Mouse (Mus musculus): ENCODE results near the gene Pifo. TPM values are rescaled to one million over a fixed set of nuclear protein-coding genes. Genes with fewer than 3 reads are reported as not detected.

Pifo gene
- total RNA-seq, 2 experiments from 2014 or later, result 0.84 TPM; not detected in 1

DNA sequence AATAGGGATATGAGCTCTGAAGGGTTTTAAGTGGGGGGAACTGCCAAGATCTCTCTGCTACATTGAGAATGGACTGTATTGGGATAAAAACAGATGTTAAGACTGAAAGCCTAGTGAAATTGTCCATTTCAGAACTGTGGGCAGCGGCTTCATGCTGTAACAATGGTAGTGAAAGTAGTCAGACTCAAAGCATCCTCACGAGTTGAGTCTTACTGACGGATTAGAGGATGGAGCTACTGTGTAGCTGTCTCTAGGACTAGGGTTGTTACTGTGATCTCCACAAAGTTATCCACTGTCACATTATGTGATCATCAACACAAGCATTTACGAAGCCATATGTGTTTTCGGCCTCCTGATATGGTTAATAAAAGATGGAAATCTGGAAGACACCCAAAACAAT is 56.2 kb downstream of the Pifo start:
- no peak for DNase-seq (ENCODE audit: low spot score in 2 of 2)

DNA sequence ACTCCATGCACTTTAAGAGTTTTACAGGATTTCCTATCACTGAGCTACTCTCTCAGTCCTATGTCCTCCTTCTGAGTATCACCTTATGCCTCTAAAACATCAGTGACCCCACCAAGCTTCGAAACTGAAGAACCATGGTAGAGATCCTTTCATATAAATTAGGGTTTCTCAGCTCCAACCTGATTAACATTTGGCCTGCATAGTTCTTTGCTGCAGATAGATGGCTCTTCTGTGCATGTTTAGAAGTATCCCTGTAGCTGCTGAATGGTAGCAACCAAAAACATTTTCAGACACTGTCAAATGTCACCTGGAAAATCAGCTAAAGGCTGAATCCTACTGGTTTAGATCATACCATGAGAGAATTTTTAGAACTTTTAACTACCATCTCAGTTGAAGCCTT is 57.2 kb downstream of the Pifo start:
- DNase-seq (ENCODE audit: low spot score in 2 of 2), result no peak

DNA sequence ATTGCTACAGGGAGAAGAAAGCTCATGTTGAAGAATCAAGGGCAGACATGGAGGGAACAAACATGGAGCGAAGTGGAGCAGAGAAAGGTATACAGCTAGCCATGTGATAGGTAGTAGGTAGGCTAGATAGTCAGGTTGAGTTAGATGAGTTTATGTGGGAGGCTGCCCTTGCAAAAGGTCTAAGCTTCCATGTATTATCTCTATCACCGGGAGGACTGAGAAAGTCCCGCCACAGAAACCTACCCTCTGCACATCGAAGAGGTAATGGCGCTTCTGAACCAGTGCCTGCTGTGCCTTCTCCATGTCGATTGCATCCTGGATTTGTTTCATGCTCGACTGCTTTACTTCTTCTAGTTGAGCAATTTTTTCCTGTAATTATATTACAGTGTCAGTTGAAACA is 63.1 kb downstream of the Pifo start:
- no peak for DNase-seq (ENCODE audit: low spot score in 2 of 2)

Other genes starting within 250 kb of the Pifo start
- gene Rap1a, start 213.3 kb downstream of the Pifo start, total RNA-seq (2021), result 10 to 100 TPM; 80.5 to 96.2 TPM
- gene Adora3, start 143.8 kb downstream of the Pifo start, total RNA-seq (2021), result 1 to 10 TPM; 1.1 to 1.4 TPM
- under 1 TPM in 1 of 2 experiments, not detected in 1; 0.51 TPM for gene Tmigd3, start 143.7 kb downstream of the Pifo start, total RNA-seq (2021)
- gene I830077J02Rik, start 82.0 kb downstream of the Pifo start, total RNA-seq (2021), result 1 to 10 TPM in 1 of 2 experiments, under 1 TPM in 1; 0.28 to 1.0 TPM
- gene Wdr77, start 55.3 kb downstream of the Pifo start, total RNA-seq (2021), result 10 to 100 TPM; 44.1 to 51.2 TPM
- gene Atp5f1, start 54.5 kb downstream of the Pifo start, total RNA-seq (2021), result 100 to 1,000 TPM; 250 to 254 TPM
- 1 to 10 TPM; 2.0 to 2.7 TPM for gene Ovgp1, start 40.9 kb downstream of the Pifo start, total RNA-seq (2021)
- not detected for gene Chil5, start 18.2 kb upstream of the Pifo start, total RNA-seq (2021)
- under 1 TPM; 0.48 to 0.62 TPM for gene Chia1, start 98.6 kb upstream of the Pifo start, total RNA-seq (2021)
- gene Chil3, start 152.9 kb upstream of the Pifo start, total RNA-seq (2021), result not detected
- gene Chil4, start 204.9 kb upstream of the Pifo start, total RNA-seq (2021), result not detected